Mouse (Mus musculus): ENCODE results near the gene Cnot2.

- TF ChIP-seq CTCF (conservative IDR thresholded peaks at IDR 0.05; ENCODE audit: low read length) = 0 out of 2 replicates have a peak, but pooled peaks have one; percentile 16
- TF ChIP-seq POU5F1 (IDR thresholded peaks at IDR 0.05; ENCODE audit: borderline replicate concordance, low read length) = no peak
Observed at GRCm38 (mm10) chr10:116577181-116577580, 4.1 kb downstream of the Cnot2 start.

All from E14TG2a.4 (cell line).